Mouse (Mus musculus) fat pad, adult 2 months (tissue): ENCODE results near the gene Rps6ka5.

Source experiments
- DNase-seq: peaks from one replicate; pipeline ENCODE4 v3.0.0-alpha.2; 2011; ENCODE audit warnings: low read depth, low spot score; ENCODE audit errors: extremely low read depth

The Rps6ka5 gene

GRCm38 (mm10) chr12:100504585-100504984, 222.2 kb downstream of the Rps6ka5 start:
- DNase-seq: no peak

- no peak for DNase-seq
Measured at GRCm38 (mm10) chr12:100503659-100504058, 223.1 kb downstream of the Rps6ka5 start.

GRCm38 (mm10) chr12:100502544-100502943, 224.2 kb downstream of the Rps6ka5 start:
- DNase-seq: no peak

GRCm38 (mm10) chr12:100501261-100501660, 225.5 kb downstream of the Rps6ka5 start:
- DNase-seq: no peak

- DNase-seq: no peak
Measured at GRCm38 (mm10) chr12:100499469-100499868, 227.3 kb downstream of the Rps6ka5 start.
